Mouse (Mus musculus) gastrocnemius, postnatal 36 days (tissue): ENCODE measurements around the gene P2rx5. TPM values are rescaled to one million over a fixed set of nuclear protein-coding genes. Genes with fewer than 3 reads are reported as not detected.

ENCODE experiments used
- DNase-seq, 2 experiments: peaks; one replicate each; pipeline ENCODE4 v3.0.0; 2022
- intact Hi-C: fragments of 180-260 bp; cut with DNase I; formaldehyde crosslinking; loops from one replicate; pipeline ENCODE4 v1.15.1; 2025
- total RNA-seq, 2 experiments: library from RNA; stranded (reverse); gene quantifications; 2 replicates each; pipeline ENCODE4 v1.2.3; 2021

Gene P2rx5
- total RNA-seq, 2 experiments from 2014 or later = 6.9 to 8.6 TPM

GRCm38 (mm10) chr11:73169231-73169630, 9.0 kb downstream of the P2rx5 start:
- intact Hi-C loops = loop anchor here (2.0 kb wide), 1 partner anchor 30 kb away; the partner anchor contains the start of gene Haspin
- peak in 1 of 2 experiments; percentile 38 for DNase-seq

- DNase-seq = peak in 1 of 2 experiments; percentile 34
- intact Hi-C loops = no loop called here
These were observed 12.0 kb downstream of the P2rx5 start for GRCm38 (mm10) chr11:73172186-73172585.

- DNase-seq = no peak
- intact Hi-C loops = no loop called here
These were observed 15.4 kb downstream of the P2rx5 start for GRCm38 (mm10) chr11:73175612-73176011.

GRCm38 (mm10) chr11:73176186-73176585, 16.0 kb downstream of the P2rx5 start:
- peak in 1 of 2 experiments; percentile 37 for DNase-seq
- intact Hi-C loops = no loop called here

- intact Hi-C loops = no loop called here
- DNase-seq = peak; percentile 89 to 95
These were observed 16.6 kb downstream of the P2rx5 start, which contains the start of the genes Emc6 and Tax1bp3 for GRCm38 (mm10) chr11:73176608-73177508. Gene Emc6, minus strand, starts transcription at chr11:73177037. Gene Tax1bp3, plus strand, starts transcription at chr11:73177083.

- intact Hi-C loops = no loop called here
- DNase-seq = peak; percentile 70 to 74
These were observed 17.3 kb downstream of the P2rx5 start for GRCm38 (mm10) chr11:73177509-73177875.

- intact Hi-C loops = no loop called here
- no peak for DNase-seq
These were observed 17.7 kb downstream of the P2rx5 start for GRCm38 (mm10) chr11:73177895-73178294.

- intact Hi-C loops = no loop called here
- DNase-seq = no peak
These were observed 25.8 kb downstream of the P2rx5 start for GRCm38 (mm10) chr11:73185872-73186615.

- intact Hi-C loops = no loop called here
- DNase-seq = no peak
These were observed 27.0 kb downstream of the P2rx5 start for GRCm38 (mm10) chr11:73187231-73187630.

GRCm38 (mm10) chr11:73193047-73193446, 32.8 kb downstream of the P2rx5 start:
- intact Hi-C loops = no loop called here
- DNase-seq = no peak

- no peak for DNase-seq
- intact Hi-C loops = no loop called here
These were observed 34.2 kb downstream of the P2rx5 start for GRCm38 (mm10) chr11:73194444-73194843.

GRCm38 (mm10) chr11:73198190-73198589, 38.0 kb downstream of the P2rx5 start:
- no peak for DNase-seq
- intact Hi-C loops = no loop called here

GRCm38 (mm10) chr11:73198603-73199229, 38.5 kb downstream of the P2rx5 start, which contains the start of gene Ctns:
Gene Ctns, minus strand, starts transcription at chr11:73199042.
- intact Hi-C loops = no loop called here
- DNase-seq = peak in 1 of 2 experiments; percentile 66

- DNase-seq = peak; percentile 91 to 93
- intact Hi-C loops = no loop called here
These were observed 39.0 kb downstream of the P2rx5 start, which contains the start of gene Shpk for GRCm38 (mm10) chr11:73199230-73199712. Gene Shpk, plus strand, starts transcription at chr11:73199460.

- intact Hi-C loops = no loop called here
- DNase-seq = no peak
These were observed 39.7 kb downstream of the P2rx5 start for GRCm38 (mm10) chr11:73199879-73200278.

GRCm38 (mm10) chr11:73201021-73201420, 40.8 kb downstream of the P2rx5 start:
- DNase-seq = no peak
- intact Hi-C loops = no loop called here

GRCm38 (mm10) chr11:73201597-73201996, 41.4 kb downstream of the P2rx5 start:
- intact Hi-C loops = no loop called here
- no peak for DNase-seq

- intact Hi-C loops = no loop called here
- DNase-seq = no peak
These were observed 43.7 kb downstream of the P2rx5 start for GRCm38 (mm10) chr11:73203895-73204294.

GRCm38 (mm10) chr11:73205194-73205593, 45.0 kb downstream of the P2rx5 start:
- no peak for DNase-seq
- intact Hi-C loops = no loop called here

GRCm38 (mm10) chr11:73207621-73208020, 47.4 kb downstream of the P2rx5 start:
- no peak for DNase-seq
- intact Hi-C loops = no loop called here
